Mouse (Mus musculus) forebrain, embryonic 16.5 days (tissue): ENCODE data around the gene Tmem258. TPM values are rescaled to one million over a fixed set of nuclear protein-coding genes. Genes with fewer than 3 reads are reported as not detected.

Source experiments
- ATAC-seq: fragments of 200-750 bp; cut with Nextera tagmentation; 2 replicates; pipeline ENCODE4 v1.8.0; 2017; ENCODE audit warnings: mild to moderate bottlenecking, moderate library complexity
- H3K27ac ChIP-seq: fragments of 300-500 bp; sonication (generic); 2 replicates; pipeline ENCODE4 v1.5.1; 2014; ENCODE audit warnings: low read length, control low read depth
- H3K27me3 ChIP-seq: fragments of 300-500 bp; sonication (generic); replicated peaks from 2 replicates; pipeline ENCODE4 v1.6.1; 2014; ENCODE audit warnings: low read length; ENCODE audit not compliant: control insufficient read depth, insufficient read depth
- H3K36me3 ChIP-seq: fragments of 300-500 bp; sonication (generic); 2 replicates; pipeline ENCODE4 v1.6.1; 2014; ENCODE audit not compliant: control insufficient read depth, insufficient read depth
- H3K4me1 ChIP-seq: fragments of 300-500 bp; sonication (generic); replicated peaks from 2 replicates; pipeline ENCODE4 v1.6.1; 2014; ENCODE audit warnings: low read length; ENCODE audit not compliant: control insufficient read depth, insufficient read depth
- H3K4me2 ChIP-seq: fragments of 300-500 bp; sonication (generic); 2 replicates; pipeline ENCODE4 v1.6.1; 2014; ENCODE audit warnings: mild to moderate bottlenecking, low read length, control low read depth
- H3K4me3 ChIP-seq: fragments of 300-500 bp; sonication (generic); replicated peaks from 2 replicates; pipeline ENCODE4 v1.5.1; 2014; ENCODE audit warnings: mild to moderate bottlenecking, low read length, control low read depth
- H3K9ac ChIP-seq: fragments of 300-500 bp; sonication (generic); replicated peaks from 2 replicates; pipeline ENCODE4 v1.6.1; 2014; ENCODE audit warnings: low read depth, low read length, control low read depth
- H3K9me3 ChIP-seq: fragments of 300-500 bp; sonication (generic); 2 replicates; pipeline ENCODE4 v1.6.1; 2016; ENCODE audit warnings: low read length; ENCODE audit not compliant: control insufficient read depth
- WGBS: fragments of 180-500 bp; shearing (Covaris S2); extraction: QIAGEN DNeasy Blood & Tissue Kit; methylation state at CpG from one replicate; pipeline ENCODE4 v1.1.7; 2014; 5-methylcytosine and 5-hydroxymethylcytosine counted together
- polyA plus RNA-seq: library from polyadenylated mRNA; unstranded; fragments of >200 nt; fragmentation: Nextera tagmentation; extraction: Ambion mirVana; gene quantifications from 2 replicates; pipeline ENCODE4 v1.2.1, GENCODE M21; 2015

Gene Tmem258
- polyA plus RNA-seq, 1 experiment from 2014 or later: 324 TPM

GRCm38 (mm10) chr19:10208851-10209250 is 5.0 kb downstream of the Tmem258 start:
- WGBS: 87% methylated on average over 3 of the region's 3 CpGs
- H3K27ac ChIP-seq: no peak overlapping the region
- H3K4me2 ChIP-seq: no peak overlapping the region
- H3K4me3 ChIP-seq: no peak overlapping the region
- H3K36me3 ChIP-seq: peaks cover 4% of the 10 kb centered on the region; the same call in 1 of the 2 replicates
- H3K27me3 ChIP-seq: no peaks in the 10 kb centered on the region
- no peak overlapping the region for H3K9ac ChIP-seq
- no peak for ATAC-seq
- no peaks in the 10 kb centered on the region for H3K9me3 ChIP-seq
- H3K4me1 ChIP-seq: peaks cover 11% of the 10 kb centered on the region

GRCm38 (mm10) chr19:10210885-10211284 is 7.1 kb downstream of the Tmem258 start:
- no peak for ATAC-seq
- Histone ChIP-seq H3K9me3 (no peaks in the 10 kb centered on the region), H3K27ac (no peak overlapping the region), H3K27me3 (no peaks in the 10 kb centered on the region), H3K4me2 (no peak overlapping the region), H3K4me1 (no peaks in the 10 kb centered on the region), H3K9ac (no peak overlapping the region), H3K36me3 (peaks cover 4% of the 10 kb centered on the region; the same call in 1 of the 2 replicates), H3K4me3 (no peak overlapping the region)
- 89% methylated on average over 4 of the region's 4 CpGs for WGBS

- Histone ChIP-seq H3K4me3 (no peak overlapping the region), H3K9me3 (no peaks in the 10 kb centered on the region), H3K9ac (no peak overlapping the region), H3K27me3 (no peaks in the 10 kb centered on the region), H3K4me1 (no peaks in the 10 kb centered on the region), H3K27ac (no peak overlapping the region), H3K36me3 (no peaks in the 10 kb centered on the region), H3K4me2 (no peak overlapping the region)
- 90% methylated on average over 10 of the region's 10 CpGs for whole genome bisulfite sequencing
- ATAC-seq: no peak
Observed at GRCm38 (mm10) chr19:10213796-10214471, 10.1 kb downstream of the Tmem258 start.

- Histone ChIP-seq H3K27ac (no peak overlapping the region), H3K9ac (no peak overlapping the region), H3K36me3 (no peaks in the 10 kb centered on the region), H3K4me1 (no peaks in the 10 kb centered on the region), H3K4me3 (no peak overlapping the region), H3K4me2 (no peak overlapping the region), H3K27me3 (no peaks in the 10 kb centered on the region), H3K9me3 (no peaks in the 10 kb centered on the region)
- no peak for ATAC-seq
- WGBS: 81% methylated on average over 8 of the region's 8 CpGs
Observed at GRCm38 (mm10) chr19:10216101-10216500, 12.3 kb downstream of the Tmem258 start.

- WGBS: 43% methylated on average over 3 of the region's 3 CpGs
- Histone ChIP-seq H3K4me2 (no peak overlapping the region), H3K27me3 (no peaks in the 10 kb centered on the region), H3K4me3 (no peak overlapping the region), H3K9me3 (no peaks in the 10 kb centered on the region), H3K9ac (no peak overlapping the region), H3K4me1 (no peaks in the 10 kb centered on the region), H3K27ac (no peak overlapping the region), H3K36me3 (no peaks in the 10 kb centered on the region)
- no peak for ATAC-seq
Observed at GRCm38 (mm10) chr19:10219108-10219507, 15.3 kb downstream of the Tmem258 start.

GRCm38 (mm10) chr19:10219593-10219992 is 15.8 kb downstream of the Tmem258 start:
- 81% methylated on average over 6 of the region's 6 CpGs for WGBS
- H3K9me3 ChIP-seq: no peaks in the 10 kb centered on the region
- no peaks in the 10 kb centered on the region for H3K27me3 ChIP-seq
- no peak overlapping the region for H3K4me2 ChIP-seq
- H3K36me3 ChIP-seq: no peaks in the 10 kb centered on the region
- no peak overlapping the region for H3K27ac ChIP-seq
- no peaks in the 10 kb centered on the region for H3K4me1 ChIP-seq
- ATAC-seq: no peak
- no peak overlapping the region for H3K4me3 ChIP-seq
- H3K9ac ChIP-seq: no peak overlapping the region

- ATAC-seq: no peak
- 71% methylated on average over 4 of the region's 4 CpGs for WGBS
Observed at GRCm38 (mm10) chr19:10221585-10221984, 17.8 kb downstream of the Tmem258 start.

GRCm38 (mm10) chr19:10222656-10223055 is 18.8 kb downstream of the Tmem258 start:
- Histone ChIP-seq H3K4me2 (no peak overlapping the region), H3K36me3 (no peaks in the 10 kb centered on the region), H3K4me3 (no peak overlapping the region), H3K4me1 (0 out of 2 replicates have a peak, but pooled peaks cover 3% of the 10 kb centered on the region), H3K27me3 (no peaks in the 10 kb centered on the region), H3K9ac (no peak overlapping the region), H3K9me3 (no peaks in the 10 kb centered on the region), H3K27ac (no peak overlapping the region)
- WGBS: 49% methylated on average over 7 of the region's 8 CpGs
- no peak for ATAC-seq

More at GRCm38 (mm10) chr19:10221585-10221984, 17.8 kb downstream of the Tmem258 start:
- H3K27ac ChIP-seq: no peak overlapping the region
- H3K9ac ChIP-seq: no peak overlapping the region
- no peak overlapping the region for H3K4me3 ChIP-seq
- H3K4me2 ChIP-seq: no peak overlapping the region
- no peaks in the 10 kb centered on the region for H3K9me3 ChIP-seq
- H3K36me3 ChIP-seq: no peaks in the 10 kb centered on the region
- H3K4me1 ChIP-seq: 0 out of 2 replicates have a peak, but pooled peaks cover 3% of the 10 kb centered on the region
- H3K27me3 ChIP-seq: no peaks in the 10 kb centered on the region

- H3K4me3 ChIP-seq: no peak overlapping the region
- no peak overlapping the region for H3K9ac ChIP-seq
- H3K9me3 ChIP-seq: no peaks in the 10 kb centered on the region
- H3K4me1 ChIP-seq: 0 out of 2 replicates have a peak, but pooled peaks cover 3% of the 10 kb centered on the region
- H3K36me3 ChIP-seq: no peaks in the 10 kb centered on the region
- H3K4me2 ChIP-seq: no peak overlapping the region
- H3K27me3 ChIP-seq: no peaks in the 10 kb centered on the region
- no peak overlapping the region for H3K27ac ChIP-seq
- 72% methylated on average over 4 of the region's 4 CpGs for WGBS
- ATAC-seq: no peak
Observed at GRCm38 (mm10) chr19:10223561-10223960, 19.7 kb downstream of the Tmem258 start.
